In the genomic region with DNA sequence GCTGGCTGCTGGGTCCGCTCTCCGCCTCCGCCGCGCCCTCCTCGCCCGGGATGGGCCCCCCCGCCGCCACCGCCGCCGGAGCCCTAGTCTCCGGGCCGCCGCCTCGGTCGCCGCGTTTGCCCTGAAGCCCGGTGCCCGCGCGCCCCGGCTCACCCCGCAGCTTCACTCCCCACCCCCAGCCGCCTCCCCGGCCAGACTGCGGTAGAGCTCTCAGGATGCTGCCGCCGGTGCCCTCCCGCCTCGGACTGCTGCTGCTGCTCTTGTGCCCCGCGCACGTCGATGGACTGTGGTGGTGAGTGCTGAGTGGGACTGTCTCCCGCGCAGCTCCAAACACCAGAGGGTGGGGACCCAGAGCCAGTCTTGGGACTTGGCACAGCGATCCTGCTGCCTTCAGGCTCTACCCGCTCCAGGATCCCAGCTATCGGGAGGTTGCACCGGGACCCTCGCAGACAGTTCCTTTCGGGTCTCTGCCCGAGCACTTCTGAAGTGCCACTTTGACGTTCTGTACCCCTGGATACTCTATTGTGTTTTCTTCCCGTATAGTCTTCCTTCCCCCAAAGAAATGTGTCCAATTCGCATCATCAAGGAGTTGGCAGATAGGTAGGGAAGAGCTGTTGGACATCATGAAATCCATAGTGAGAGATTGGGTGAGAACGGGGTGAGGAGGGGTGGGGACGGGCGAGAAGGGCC, we compare ENCODE assay signal across 9 mouse cellular contexts. TPM values are rescaled to one million over a fixed set of nuclear protein-coding genes. Genes with fewer than 3 reads are reported as not detected.
DNase-seq lines count a peak whose midpoint lies in the region; ATAC-seq and TF ChIP-seq lines count a peak whose summit lies in the region.
"Had no signal": no experiment of that assay in that cellular context is flagged by ENCODE, and none has a peak within 500 bp of the region (broad histone marks: within the 10 kb centered on the region; RNA-seq: fewer than 3 reads in every experiment).

No protein-coding gene starts in this region.

- no peaks in the 10 kb centered on the region for H3K9me3 ChIP-seq in lung, embryonic 14.5 days (ENCODE audit: low read depth, low read length)
- H3K9me3 ChIP-seq in hindbrain, embryonic 13.5 days: no peaks in the 10 kb centered on the region
- H3K9me3 ChIP-seq in midbrain, embryonic 11.5 days (ENCODE audit: control insufficient read depth, low read length): no peaks in the 10 kb centered on the region

- no peak for TF ChIP-seq CTCF in lung, embryonic 14.5 days (IDR thresholded peaks at IDR 0.05; ENCODE audit: low read depth)
- TF ChIP-seq CTCF in cortical plate, adult 2 months (IDR thresholded peaks at IDR 0.05; ENCODE audit: extremely low read depth, insufficient read depth, low read length): no peak

- peaks cover 61% of the 10 kb centered on the region for H3K27me3 ChIP-seq in lung, embryonic 14.5 days (ENCODE audit: insufficient read depth, low read length)
- peaks cover 98% of the 10 kb centered on the region for H3K27me3 ChIP-seq in hindbrain, embryonic 13.5 days
- peaks cover 82% of the 10 kb centered on the region for H3K27me3 ChIP-seq in midbrain, embryonic 11.5 days (ENCODE audit: control insufficient read depth, insufficient read depth, low read length)

- H3K27ac ChIP-seq in lung, embryonic 14.5 days (ENCODE audit: low read depth): no peak overlapping the region
- H3K27ac ChIP-seq in cortical plate, adult 2 months (ENCODE audit: insufficient read depth, low read length): no peak overlapping the region
- H3K27ac ChIP-seq in hindbrain, embryonic 13.5 days: no peak overlapping the region
- no peak overlapping the region for H3K27ac ChIP-seq in midbrain, embryonic 11.5 days (ENCODE audit: low read depth, low read length)

- intact Hi-C loops in left cerebral cortex, postnatal 25 days (cut with DNase I): no loop called here

- peak; percentile 9; the same call in 1 of the 2 replicates for ATAC-seq in lung, embryonic 14.5 days (ENCODE audit: insufficient read depth)
- ATAC-seq in hindbrain, embryonic 13.5 days (ENCODE audit: low FRiP score): no peak
- ATAC-seq in midbrain, embryonic 11.5 days (ENCODE audit: low FRiP score): 0 out of 2 replicates have a peak, but pooled peaks have one; percentile 17

- peaks cover 13% of the 10 kb centered on the region for H3K4me1 ChIP-seq in lung, embryonic 14.5 days (ENCODE audit: insufficient read depth)
- H3K4me1 ChIP-seq in cortical plate, adult 2 months (ENCODE audit: control insufficient read depth, insufficient read depth, low read length): 0 out of 2 replicates have a peak, but pooled peaks cover 2% of the 10 kb centered on the region
- H3K4me1 ChIP-seq in hindbrain, embryonic 13.5 days (replicated peaks): peaks cover 38% of the 10 kb centered on the region
- H3K4me1 ChIP-seq in midbrain, embryonic 11.5 days (ENCODE audit: control insufficient read depth, insufficient read depth, low read length): peaks cover 22% of the 10 kb centered on the region

- peak overlapping the region; percentile 90 for H3K4me2 ChIP-seq in lung, embryonic 14.5 days
- H3K4me2 ChIP-seq in hindbrain, embryonic 13.5 days: peak overlapping the region; percentile 81
- peak overlapping the region; percentile 74 for H3K4me2 ChIP-seq in midbrain, embryonic 11.5 days

- peak overlapping the region; percentile 43 for H3K9ac ChIP-seq in lung, embryonic 14.5 days
- peak overlapping the region; percentile 70 for H3K9ac ChIP-seq in hindbrain, embryonic 13.5 days
- peak overlapping the region; percentile 44; the same call in 1 of the 2 replicates for H3K9ac ChIP-seq in midbrain, embryonic 11.5 days (ENCODE audit: low read length)

- DNase-seq in lung, embryonic 14.5 days: peak; percentile 31
- no peak for DNase-seq in lung, postnatal 14 days
- peak; percentile 94 for DNase-seq in midbrain, embryonic 11.5 days (ENCODE audit: low spot score, missing footprints)
- DNase-seq in left cerebral cortex, postnatal 25 days (ENCODE audit: low spot score in 2 of 2): no peak
- no peak for DNase-seq in frontal cortex, postnatal 10 days (ENCODE audit: low spot score in 2 of 2)
- DNase-seq in embryo, embryonic 9.5 days (ENCODE audit: extremely low spot score): no peak

- WGBS in lung, embryonic 14.5 days: 2% methylated on average over 39 of the region's 51 CpGs
- under 1% methylated on average over 46 of the region's 51 CpGs for WGBS in hindbrain, embryonic 13.5 days
- WGBS in midbrain, embryonic 11.5 days: 2% methylated on average over 49 of the region's 51 CpGs

- peak overlapping the region; percentile 46 for H3K4me3 ChIP-seq in lung, embryonic 14.5 days (ENCODE audit: low read depth, low read length)
- H3K4me3 ChIP-seq in cortical plate, adult 2 months (ENCODE audit: insufficient read depth, low read length): peak overlapping the region; percentile 30; the same call in 1 of the 2 replicates
- peak overlapping the region; percentile 44 for H3K4me3 ChIP-seq in hindbrain, embryonic 13.5 days
- peak overlapping the region; percentile 47 for H3K4me3 ChIP-seq in midbrain, embryonic 11.5 days (ENCODE audit: low read depth, low read length)
- H3K4me3 ChIP-seq: megakaryocyte, embryonic 14.5 days had no signal

- no peaks in the 10 kb centered on the region for H3K36me3 ChIP-seq in lung, embryonic 14.5 days (ENCODE audit: insufficient read depth)
- H3K36me3 ChIP-seq in hindbrain, embryonic 13.5 days: no peaks in the 10 kb centered on the region
- no peaks in the 10 kb centered on the region for H3K36me3 ChIP-seq in midbrain, embryonic 11.5 days (ENCODE audit: control insufficient read depth, insufficient read depth, low read length)

- TF ChIP-seq POLR2A in cortical plate, adult 2 months (IDR thresholded peaks at IDR 0.05; ENCODE audit: extremely low read depth, insufficient read depth, low read length): no peak

RNA-seq across cellular contexts. Expression of a gene that starts 0.4 kb away (rescaled TPM):
- polyA plus RNA-seq in lung, embryonic 14.5 days (2014; fragmentation: Nextera tagmentation; extraction: Ambion mirVana): 0.53 and 0.57 TPM in 2 replicates
- 1.2 and 2.2 TPM in 2 replicates for polyA plus RNA-seq in cortical plate, adult 2 months (2012; rRNA removed)
- 3.6 and 4.5 TPM in 2 replicates for polyA plus RNA-seq in hindbrain, embryonic 13.5 days (2015; fragmentation: Nextera tagmentation; extraction: Ambion mirVana)
- 3.3 and 3.4 TPM in 2 replicates for polyA plus RNA-seq in midbrain, embryonic 11.5 days (2014; fragmentation: Nextera tagmentation; extraction: Ambion mirVana)
- total RNA-seq in left cerebral cortex, postnatal 25 days (2021): 1 to 10 TPM; 2.2 to 3.5 TPM

RNA-seq across cellular contexts. Expression of a gene that starts 19.2 kb away (rescaled TPM):
- not detected in 2 replicates for polyA plus RNA-seq in lung, embryonic 14.5 days (2014; fragmentation: Nextera tagmentation; extraction: Ambion mirVana)
- polyA plus RNA-seq in cortical plate, adult 2 months (2012; rRNA removed): 8.1 and 8.8 TPM in 2 replicates
- polyA plus RNA-seq in hindbrain, embryonic 13.5 days (2015; fragmentation: Nextera tagmentation; extraction: Ambion mirVana): 0.19 and 0.45 TPM in 2 replicates
- 1.4 and 2.3 TPM in 2 replicates for polyA plus RNA-seq in midbrain, embryonic 11.5 days (2014; fragmentation: Nextera tagmentation; extraction: Ambion mirVana)
- total RNA-seq in left cerebral cortex, postnatal 25 days (2021): 1 to 10 TPM; 6.6 to 9.4 TPM

RNA-seq across cellular contexts. Expression of a gene that starts 23.1 kb away (rescaled TPM):
- 0.12 and 0.29 TPM in 2 replicates for polyA plus RNA-seq in lung, embryonic 14.5 days (2014; fragmentation: Nextera tagmentation; extraction: Ambion mirVana)
- polyA plus RNA-seq in cortical plate, adult 2 months (2012; rRNA removed): 0.06 and 0.13 TPM in 2 replicates
- polyA plus RNA-seq in hindbrain, embryonic 13.5 days (2015; fragmentation: Nextera tagmentation; extraction: Ambion mirVana): 0.16 and 0.21 TPM in 2 replicates
- not detected in 2 replicates for polyA plus RNA-seq in midbrain, embryonic 11.5 days (2014; fragmentation: Nextera tagmentation; extraction: Ambion mirVana)
- total RNA-seq in left cerebral cortex, postnatal 25 days (2021): not detected

RNA-seq across cellular contexts. Expression of a gene that starts 58.7 kb away (rescaled TPM):
- 1.9 and 2.2 TPM in 2 replicates for polyA plus RNA-seq in lung, embryonic 14.5 days (2014; fragmentation: Nextera tagmentation; extraction: Ambion mirVana)
- polyA plus RNA-seq in cortical plate, adult 2 months (2012; rRNA removed): 9.9 and 12.5 TPM in 2 replicates
- 2.1 TPM in 2 replicates for polyA plus RNA-seq in hindbrain, embryonic 13.5 days (2015; fragmentation: Nextera tagmentation; extraction: Ambion mirVana)
- polyA plus RNA-seq in midbrain, embryonic 11.5 days (2014; fragmentation: Nextera tagmentation; extraction: Ambion mirVana): 6.7 and 7.1 TPM in 2 replicates
- 1 to 10 TPM; 2.6 to 2.9 TPM for total RNA-seq in left cerebral cortex, postnatal 25 days (2021)

Comparison
In these comparisons a context has a peak if more than half of its experiments do, and no peak if none do; other contexts are left out.
1. DNase-seq: peak in lung, embryonic 14.5 days (single experiment) and midbrain, embryonic 11.5 days (single experiment); none in lung, postnatal 14 days (single experiment), left cerebral cortex, postnatal 25 days (0 of 2), frontal cortex, postnatal 10 days (0 of 2) and embryo, embryonic 9.5 days (single experiment).
2. Peak in every context shown above with its lines, with median percentiles within 50 percentile points of each other: H3K4me2 ChIP-seq, H3K4me3 ChIP-seq and H3K9ac ChIP-seq.